Mouse (Mus musculus) layer of hippocampus, adult 11-12 months (tissue): Measurements from ENCODE around the gene Hyal1.
"Not testable (repeated sequence)": the region's sequence is repeated elsewhere in the genome, so short reads cannot be mapped to it uniquely, and the experiment has no call there.

Source experiments
- DNase-seq: peaks from one replicate; pipeline ENCODE4 v3.0.0; 2022; ENCODE audit warnings: low spot score

The Hyal1 gene

DNA sequence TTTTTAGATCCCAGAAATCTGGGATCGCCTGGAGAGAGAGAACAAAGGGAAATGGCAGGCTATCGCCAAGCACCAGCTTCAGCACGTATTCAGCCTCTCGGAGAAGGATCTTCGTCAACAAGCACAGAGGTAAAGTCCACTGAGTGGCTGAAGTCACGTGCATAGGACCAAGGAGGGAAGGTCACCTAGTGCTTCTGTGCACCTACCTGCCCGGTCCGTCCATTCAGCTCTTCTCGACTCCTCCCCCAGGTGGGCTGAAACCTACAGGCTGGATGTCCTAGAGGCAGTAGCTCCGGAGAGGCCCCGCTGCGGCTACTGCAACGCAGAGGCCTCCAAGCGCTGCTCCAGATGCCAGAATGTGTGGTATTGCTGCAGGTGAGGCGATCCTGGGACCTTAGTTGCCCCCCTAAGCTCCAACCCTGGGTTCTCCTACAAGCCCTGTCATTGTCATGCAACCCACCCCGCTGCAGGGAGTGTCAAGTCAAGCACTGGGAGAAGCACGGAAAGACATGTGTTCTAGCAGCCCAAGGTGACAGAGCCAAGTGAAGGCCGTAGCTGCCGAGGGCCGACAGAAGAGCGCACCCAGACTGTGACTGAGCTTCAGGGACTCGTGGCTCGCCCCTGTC is 26.1 kb upstream of the Hyal1 start:
- DNase-seq, result no peak

- DNase-seq, result no peak
These were observed 25.4 kb upstream of the Hyal1 start, which contains the start of gene Rassf1 for GRCm38 (mm10) chr9:107551117-107551889. Rassf1 (plus strand) TSS chr9:107551555.

- DNase-seq, result no peak
These were observed 24.8 kb upstream of the Hyal1 start for GRCm38 (mm10) chr9:107551890-107552355.

GRCm38 (mm10) chr9:107552690-107553393 is 23.9 kb upstream of the Hyal1 start:
- no peak for DNase-seq

DNA sequence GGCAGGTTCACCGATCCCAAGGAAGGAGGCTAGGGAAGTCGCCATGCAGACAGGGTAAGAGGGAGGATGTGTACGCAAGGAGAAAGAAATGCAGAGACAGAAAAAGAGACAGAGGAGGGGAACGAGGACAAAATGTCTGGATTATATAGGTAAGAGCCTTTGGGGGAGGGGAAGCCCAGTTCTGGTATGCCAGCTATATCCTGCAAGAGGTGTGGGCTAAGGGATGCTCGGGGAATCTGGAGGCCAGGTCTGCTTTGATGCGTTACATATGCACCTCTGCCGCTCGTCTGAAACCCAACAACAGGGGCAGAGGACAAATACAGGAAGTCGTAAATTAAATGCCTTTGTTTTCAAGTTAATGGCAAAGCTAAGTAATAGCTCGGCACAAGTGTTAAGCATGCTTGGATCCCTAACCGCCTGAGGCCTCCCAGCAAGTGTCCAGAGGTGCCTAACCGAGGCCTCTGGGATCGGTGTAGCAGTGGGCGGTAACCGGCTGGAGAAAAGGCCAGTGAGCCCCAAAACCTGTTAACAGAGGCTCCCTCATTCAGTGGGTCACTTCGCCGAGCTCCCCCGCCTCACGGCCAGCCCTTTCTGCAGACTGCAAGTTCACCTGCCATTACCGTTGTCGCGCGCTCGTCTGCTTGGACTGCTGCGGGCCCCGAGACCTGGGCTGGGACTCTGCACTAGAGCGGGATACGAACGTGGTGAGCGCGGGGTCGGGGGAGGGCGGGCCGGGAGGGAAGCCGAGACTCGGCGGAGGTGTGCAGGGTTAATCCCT is 23.0 kb upstream of the Hyal1 start:
- DNase-seq, result no peak

DNA sequence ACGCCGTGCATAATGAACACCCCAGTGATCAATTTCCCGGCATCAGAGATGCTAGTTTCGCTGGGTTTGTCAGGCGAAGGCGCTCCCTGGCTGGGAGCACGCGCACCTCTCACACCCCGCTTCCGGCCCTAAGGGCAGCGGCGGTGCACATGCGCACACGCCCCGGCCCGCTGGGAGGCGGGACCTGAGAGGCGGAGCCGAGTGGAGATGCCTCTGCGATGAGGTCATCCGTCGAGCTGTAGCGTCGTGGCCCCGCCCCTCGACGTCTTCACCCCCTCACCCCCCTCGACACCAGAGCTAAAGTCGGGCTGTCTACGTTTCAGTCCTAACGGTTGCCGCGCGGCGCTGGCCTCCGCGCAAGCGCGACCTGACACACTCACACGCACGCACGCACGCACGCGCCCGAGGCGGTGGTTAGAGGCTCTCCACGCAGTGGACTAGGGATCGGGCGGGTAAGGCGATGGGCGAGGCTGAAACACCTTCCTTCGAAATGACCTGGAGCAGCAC is 22.4 kb upstream of the Hyal1 start:
- DNase-seq, result peak; percentile 95

- DNase-seq, result no peak
These were observed 21.7 kb upstream of the Hyal1 start for GRCm38 (mm10) chr9:107555031-107555457.

DNA sequence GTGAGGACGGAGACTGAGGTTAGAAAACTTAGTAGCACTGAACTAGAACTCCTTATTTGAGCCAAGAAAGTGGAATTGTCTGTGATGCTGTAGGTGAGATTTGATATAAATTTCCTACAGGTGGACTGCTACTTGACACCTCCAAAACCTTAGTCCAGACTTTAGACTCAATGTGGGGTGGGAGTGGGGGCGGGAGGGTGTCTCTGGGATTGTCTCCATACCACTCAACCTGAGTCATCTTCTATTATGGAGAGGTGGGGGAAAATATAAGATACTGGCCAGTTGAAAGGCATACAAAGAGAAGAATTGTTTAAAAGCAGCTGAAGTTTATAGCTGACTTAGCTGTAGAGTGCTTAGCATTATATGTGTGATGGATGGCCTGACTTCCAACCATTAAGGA is 21.0 kb upstream of the Hyal1 start:
- DNase-seq, result no peak

DNA sequence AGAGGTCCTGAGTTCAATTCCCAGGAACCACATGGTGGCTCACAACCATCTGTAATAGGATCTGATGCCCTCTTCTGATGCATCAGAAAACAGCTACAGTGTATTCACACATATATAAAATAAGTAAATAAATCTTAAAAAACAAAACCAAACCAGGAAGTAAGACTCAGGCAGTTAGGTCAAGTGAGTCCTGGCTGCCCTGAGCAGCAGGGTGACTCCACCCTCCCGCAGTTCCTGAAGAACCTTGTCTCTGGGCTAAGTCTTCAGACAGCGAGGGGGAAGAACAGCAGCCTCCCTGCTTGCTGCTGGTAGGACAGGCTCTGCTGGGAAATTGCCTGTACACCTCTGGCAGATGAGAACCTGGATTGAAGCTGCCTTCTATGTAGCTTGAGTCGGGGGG is 20.4 kb upstream of the Hyal1 start:
- DNase-seq, result no peak

DNA sequence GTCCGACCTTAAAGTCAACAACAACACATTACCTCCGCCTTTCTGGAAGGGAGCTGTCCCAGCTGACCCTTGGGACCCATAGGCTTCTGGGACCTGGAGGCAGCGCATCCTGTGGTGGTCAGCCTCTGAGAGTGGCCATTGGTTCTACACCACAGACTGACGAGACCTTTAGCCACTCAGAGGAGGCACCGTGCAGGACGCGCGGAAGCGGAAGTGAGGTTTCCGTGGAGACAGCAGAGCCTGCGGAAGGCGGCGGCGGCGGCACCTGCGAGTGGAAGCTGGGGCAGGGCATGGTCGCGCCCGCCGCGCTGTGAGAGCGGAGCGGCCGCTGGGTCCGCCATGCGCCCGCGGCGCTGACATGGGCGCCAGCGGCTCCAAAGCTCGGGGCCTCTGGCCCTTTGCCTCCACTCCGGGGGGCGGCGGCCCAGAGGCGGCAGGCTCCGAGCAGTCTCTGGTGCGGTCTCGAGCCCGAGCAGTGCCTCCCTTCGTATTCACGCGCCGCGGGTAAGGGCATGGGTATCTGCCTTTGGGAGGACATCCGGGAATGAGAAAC is 13.6 kb upstream of the Hyal1 start, which contains the start of gene Tusc2:
Gene Tusc2 (plus strand): TSS at position 227 of the 553 bp plus-strand sequence.
- peak; percentile 96 for DNase-seq

DNA sequence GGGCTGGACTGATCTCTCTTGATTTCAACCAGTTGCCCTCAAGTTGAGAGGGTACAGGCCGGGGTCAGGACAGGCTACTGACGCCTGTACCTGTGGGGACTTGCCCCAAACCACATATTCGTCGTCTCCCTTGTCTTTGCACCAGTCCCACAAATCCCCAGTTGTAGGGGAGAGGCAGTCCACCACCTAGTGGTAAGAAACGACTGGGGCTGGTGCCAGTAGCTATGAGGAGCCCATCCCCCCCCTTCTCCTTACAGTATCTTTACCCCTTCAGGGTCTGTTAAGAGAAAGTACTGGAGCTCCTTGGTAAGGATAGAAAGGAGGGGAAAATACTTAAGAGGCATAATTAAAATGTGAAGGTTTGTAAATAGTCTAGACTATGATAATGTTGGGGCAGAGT is 11.2 kb upstream of the Hyal1 start:
- not testable (repeated sequence) for DNase-seq

DNA sequence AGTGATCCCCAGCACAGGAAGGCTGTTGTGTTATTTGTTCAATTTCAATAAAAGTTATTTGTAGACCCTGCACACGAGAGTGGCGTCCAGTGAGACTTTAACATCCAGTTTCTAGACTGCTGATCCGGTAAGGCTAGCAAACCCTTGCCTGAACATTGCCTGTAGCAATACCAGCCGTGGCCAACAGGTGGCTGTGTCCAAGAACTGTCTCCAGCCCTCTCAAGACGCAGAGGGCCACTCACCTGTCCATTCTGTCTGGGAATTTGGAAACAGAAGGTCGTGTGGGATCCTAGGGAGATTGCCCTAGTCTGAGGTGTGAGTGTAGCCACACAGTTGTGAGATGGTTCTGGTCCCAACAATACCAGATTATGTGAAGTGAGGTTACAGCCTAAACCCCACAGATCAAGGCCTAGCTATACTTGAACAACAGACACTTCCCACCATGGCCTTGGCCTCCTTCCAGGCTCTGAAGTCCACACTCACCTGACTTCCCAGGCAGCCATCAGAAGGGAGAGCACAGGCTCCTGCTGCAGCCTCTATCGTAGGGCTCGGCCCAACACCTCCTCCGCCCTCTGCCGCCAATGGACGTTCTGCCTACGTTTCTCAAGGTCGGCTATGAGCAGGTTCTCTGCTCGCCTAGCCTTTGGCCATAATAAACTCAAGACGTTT is 10.6 kb upstream of the Hyal1 start:
- peak; percentile 76 for DNase-seq

GRCm38 (mm10) chr9:107566855-107567254 is 9.9 kb upstream of the Hyal1 start:
- DNase-seq, result no peak

- no peak for DNase-seq
These were observed 8.9 kb upstream of the Hyal1 start, which contains the start of gene Hyal2 for GRCm38 (mm10) chr9:107567702-107568319. Hyal2 (plus strand) TSS chr9:107567945.

DNA sequence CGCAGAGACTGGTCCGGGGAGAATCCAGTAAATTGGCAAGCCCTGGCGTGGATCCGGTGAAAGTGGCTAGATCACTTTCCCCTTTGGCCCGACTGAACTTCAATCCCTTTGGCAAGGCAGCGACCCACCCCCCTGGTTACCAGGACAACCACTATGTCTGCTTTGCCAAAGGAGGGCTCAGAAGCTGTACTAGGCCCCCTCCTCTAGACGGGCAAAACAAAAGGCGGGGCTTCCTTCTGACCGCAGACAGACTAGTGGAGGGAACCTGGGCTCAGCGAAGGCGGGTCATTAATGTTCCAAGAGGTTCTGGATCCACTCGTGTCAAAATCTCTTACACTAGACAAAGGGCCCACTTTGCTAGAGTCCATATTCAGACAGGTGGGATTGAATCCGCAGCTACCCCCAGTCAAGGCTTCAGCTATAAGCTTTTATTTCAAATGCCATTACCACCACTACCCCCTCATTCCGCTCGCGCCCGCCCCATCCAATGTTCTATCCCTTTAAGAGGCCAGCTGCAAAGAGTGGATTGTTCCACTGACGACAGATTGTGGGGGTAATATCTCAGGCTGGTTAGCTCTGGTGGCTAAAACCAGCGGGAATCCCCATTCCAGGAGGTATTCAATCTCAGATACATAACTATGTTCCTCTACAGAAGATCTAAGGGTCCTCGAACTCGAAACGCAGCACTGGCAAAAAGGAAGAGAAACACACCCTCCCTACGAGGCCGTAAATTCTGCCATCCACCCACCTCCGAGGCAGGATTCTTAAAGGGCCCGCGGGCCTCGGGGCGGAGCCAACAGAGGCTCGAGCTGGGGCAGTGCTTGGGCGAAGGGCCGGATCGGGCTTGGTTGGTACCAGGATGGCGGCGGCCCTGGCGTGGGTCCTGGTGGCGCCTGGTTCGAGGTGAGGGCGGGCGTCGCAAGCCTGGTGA is 8.1 kb upstream of the Hyal1 start:
- DNase-seq, result peak; percentile 87

GRCm38 (mm10) chr9:107569270-107569669 is 7.5 kb upstream of the Hyal1 start:
- DNase-seq, result no peak

GRCm38 (mm10) chr9:107570016-107570415 is 6.7 kb upstream of the Hyal1 start:
- DNase-seq, result no peak

DNA sequence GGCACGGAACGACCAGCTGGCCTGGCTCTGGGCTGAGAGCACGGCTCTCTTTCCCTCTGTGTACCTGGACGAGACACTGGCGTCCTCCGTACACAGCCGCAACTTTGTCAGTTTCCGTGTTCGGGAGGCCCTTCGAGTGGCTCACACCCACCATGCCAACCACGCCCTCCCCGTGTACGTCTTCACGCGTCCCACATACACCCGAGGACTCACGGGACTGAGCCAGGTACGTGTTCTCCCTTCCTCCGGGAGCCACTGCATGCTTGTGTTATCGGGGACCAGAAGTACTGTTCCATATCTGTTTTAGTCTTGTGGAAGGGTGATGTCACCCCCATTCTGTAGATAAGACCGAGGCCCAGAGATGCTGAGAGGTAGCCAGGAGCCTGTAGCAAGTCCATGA is 5.9 kb upstream of the Hyal1 start:
- DNase-seq, result no peak
